Mouse (Mus musculus): ENCODE data around the gene Cryzl1. TPM values are rescaled to one million over a fixed set of nuclear protein-coding genes. Genes with fewer than 3 reads are reported as not detected.

Gene Cryzl1
- polyA plus RNA-seq, 1 experiment from 2014 or later, result 70.7 TPM

Other genes starting within 250 kb of the Cryzl1 start
- 62.6 and 63.0 TPM in 2 replicates for gene Ifnar1, start 243.7 kb downstream of the Cryzl1 start, polyA plus RNA-seq (2015; fragmentation: Nextera tagmentation; extraction: Ambion mirVana)
- 48.3 and 57.5 TPM in 2 replicates for gene Ifngr2, start 181.9 kb downstream of the Cryzl1 start, polyA plus RNA-seq (2015; fragmentation: Nextera tagmentation; extraction: Ambion mirVana)
- gene Tmem50b, start 131.2 kb downstream of the Cryzl1 start, polyA plus RNA-seq (2015; fragmentation: Nextera tagmentation; extraction: Ambion mirVana), result 30.7 and 36.8 TPM in 2 replicates
- 3.5 and 7.1 TPM in 2 replicates for gene Dnajc28, start 109.9 kb downstream of the Cryzl1 start, polyA plus RNA-seq (2015; fragmentation: Nextera tagmentation; extraction: Ambion mirVana)
- gene Gart, start 82.0 kb downstream of the Cryzl1 start, polyA plus RNA-seq (2015; fragmentation: Nextera tagmentation; extraction: Ambion mirVana), result 110 and 111 TPM in 2 replicates
- gene Son, start 81.5 kb downstream of the Cryzl1 start, polyA plus RNA-seq (2015; fragmentation: Nextera tagmentation; extraction: Ambion mirVana), result 164 and 172 TPM in 2 replicates
- gene Donson, start 40.2 kb downstream of the Cryzl1 start, polyA plus RNA-seq (2015; fragmentation: Nextera tagmentation; extraction: Ambion mirVana), result 21.8 TPM in 2 replicates
- gene Itsn1, start 306 bp upstream of the Cryzl1 start, polyA plus RNA-seq (2015; fragmentation: Nextera tagmentation; extraction: Ambion mirVana), result 29.6 and 30.4 TPM in 2 replicates